Mouse (Mus musculus) frontal cortex, adult 2 months (tissue): ENCODE measurements around the gene Gal. TPM values are rescaled to one million over a fixed set of nuclear protein-coding genes. Genes with fewer than 3 reads are reported as not detected.
A peak's percentile ranks its signal among the peaks of the same experiment; 100 is the strongest.

Experiments
- DNase-seq, 2 experiments: peaks; one replicate each; pipeline ENCODE4 v3.0.0; 2022; ENCODE audit warnings: low spot score in 1 of 2; ENCODE audit errors: extremely low spot score in 1 of 2
- polyA plus RNA-seq: library from polyadenylated mRNA; depleted of rRNA; stranded (reverse); fragments of >200 nt; gene quantifications from 2 replicates; pipeline ENCODE4 v1.2.3, GENCODE M21; 2012

The Gal gene
- polyA plus RNA-seq, 1 experiment, result 8.7 TPM

DNA sequence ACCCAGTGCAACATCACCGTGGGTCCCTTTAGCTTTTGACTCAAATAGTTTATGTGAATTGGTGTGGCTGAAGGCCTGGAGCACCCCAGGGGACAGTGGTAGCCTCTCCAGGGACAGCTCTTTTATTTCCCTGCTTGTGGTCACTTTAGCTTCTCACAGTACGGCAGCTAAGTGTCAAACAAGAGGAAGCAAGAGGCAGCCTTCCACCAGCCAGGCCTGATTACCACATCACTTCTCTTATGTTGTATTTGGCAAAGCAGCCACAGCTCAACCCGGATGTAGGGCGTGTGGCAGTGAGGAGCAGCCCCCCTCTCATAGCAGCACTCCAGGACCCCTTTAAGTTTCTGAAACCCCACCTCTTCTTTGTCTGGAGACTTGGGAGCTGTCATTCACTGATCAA lies 8.6 kb upstream of the Gal start:
- DNase-seq, result no peak

DNA sequence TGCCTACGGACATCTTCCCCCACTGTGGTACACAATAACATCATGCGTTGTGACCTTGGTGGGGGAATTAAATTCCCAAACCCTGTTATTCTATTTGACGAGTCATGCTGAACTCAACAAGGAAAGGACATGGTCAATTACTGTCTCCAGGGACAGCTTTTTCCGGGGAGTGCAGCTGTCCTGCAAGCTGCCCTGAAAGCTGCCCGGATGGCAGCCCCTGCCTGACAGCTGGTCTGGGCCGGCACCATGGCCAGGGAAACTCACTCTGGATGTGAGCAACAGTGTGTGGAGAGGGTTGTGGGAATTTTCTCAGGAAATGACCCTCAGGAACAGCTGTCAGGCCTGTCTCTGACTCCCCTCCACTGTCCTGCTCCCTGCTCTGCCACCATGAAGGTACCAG lies 8.1 kb upstream of the Gal start:
- no peak for DNase-seq

GRCm38 (mm10) chr19:3419251-3419650 lies 4.9 kb upstream of the Gal start:
- DNase-seq, result peak; percentile 30 to 71

GRCm38 (mm10) chr19:3405531-3406281 lies 8.6 kb downstream of the Gal start:
- no peak for DNase-seq

DNA sequence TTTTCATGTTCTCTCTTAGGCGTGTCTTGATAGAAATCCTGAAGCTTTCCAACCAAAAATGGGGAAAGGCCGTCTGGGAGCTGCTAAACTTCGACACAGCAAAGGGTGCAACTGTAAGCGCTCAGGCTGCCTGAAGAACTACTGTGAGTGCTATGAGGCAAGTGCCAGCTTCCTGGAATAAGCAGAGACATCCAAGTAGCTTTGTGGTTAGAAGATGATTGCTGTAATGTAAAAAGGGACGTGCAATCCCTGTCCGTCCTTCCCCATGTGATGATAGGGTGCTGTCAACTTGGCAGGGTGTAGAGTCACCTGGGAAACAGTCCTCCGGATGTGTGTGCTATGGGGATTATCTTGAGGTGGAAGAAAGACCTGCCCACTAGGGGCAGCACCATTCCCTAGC lies 10.3 kb downstream of the Gal start:
- DNase-seq, result no peak

DNA sequence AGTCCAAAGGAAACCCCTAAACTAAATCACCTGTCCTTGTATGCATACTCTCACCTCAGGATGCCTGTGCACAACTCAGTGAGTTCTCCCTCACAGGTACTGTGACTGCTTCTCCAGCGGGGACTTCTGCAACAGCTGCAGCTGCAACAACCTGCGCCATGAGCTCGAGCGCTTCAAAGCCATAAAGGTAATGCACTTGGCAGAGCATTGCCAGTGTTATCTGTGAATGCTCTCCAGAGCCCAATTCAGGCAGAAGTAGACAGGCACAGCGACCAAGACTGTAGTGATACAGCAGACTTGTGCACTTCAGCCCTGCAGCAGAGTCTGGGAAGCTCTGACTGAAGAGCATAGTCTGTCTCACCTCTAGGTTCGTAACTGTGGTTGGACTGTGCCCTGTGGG lies 12.0 kb downstream of the Gal start:
- no peak for DNase-seq

GRCm38 (mm10) chr19:3401943-3402342 lies 12.4 kb downstream of the Gal start:
- DNase-seq, result no peak

GRCm38 (mm10) chr19:3401504-3401903 lies 12.8 kb downstream of the Gal start:
- no peak for DNase-seq

GRCm38 (mm10) chr19:3400057-3400456 lies 14.3 kb downstream of the Gal start:
- no peak for DNase-seq

- DNase-seq, result no peak
Observed at GRCm38 (mm10) chr19:3394216-3394615, 20.1 kb downstream of the Gal start.

- DNase-seq, result no peak
Observed at GRCm38 (mm10) chr19:3392384-3392783, 22.0 kb downstream of the Gal start.

- peak; percentile 61 to 88 for DNase-seq
Observed at GRCm38 (mm10) chr19:3389089-3389488, 25.3 kb downstream of the Gal start.

- DNase-seq, result peak; percentile 60 to 77
Observed at GRCm38 (mm10) chr19:3388629-3389057, 25.7 kb downstream of the Gal start, which contains the start of gene Tesmin. Gene Tesmin, plus strand, starts transcription at chr19:3388857.

GRCm38 (mm10) chr19:3388061-3388460 lies 26.3 kb downstream of the Gal start:
- DNase-seq, result no peak

DNA sequence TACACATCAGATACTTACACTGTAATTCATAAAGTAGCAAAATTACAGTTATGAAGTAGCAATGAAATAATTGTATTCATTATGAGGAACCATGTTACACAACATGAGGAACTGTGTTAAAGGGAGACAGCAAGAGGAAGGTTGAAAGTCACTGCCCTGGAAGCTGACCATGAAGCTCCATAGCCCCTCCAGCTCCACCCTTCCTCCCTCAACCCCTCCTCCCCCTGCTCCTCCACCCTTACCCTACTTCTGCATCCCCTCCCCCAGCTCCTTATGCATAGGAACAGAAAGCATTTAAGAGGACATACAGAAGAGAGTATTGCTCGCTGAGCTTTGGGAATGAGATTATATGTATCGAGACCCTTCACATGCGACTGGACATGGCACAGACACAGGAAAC lies 35.7 kb downstream of the Gal start:
- no peak for DNase-seq

- DNase-seq, result no peak
Observed at GRCm38 (mm10) chr19:3376966-3377715, 37.2 kb downstream of the Gal start.

GRCm38 (mm10) chr19:3375945-3376495 lies 38.3 kb downstream of the Gal start:
- no peak for DNase-seq

- no peak for DNase-seq
Observed at GRCm38 (mm10) chr19:3374028-3374427, 40.3 kb downstream of the Gal start.

DNA sequence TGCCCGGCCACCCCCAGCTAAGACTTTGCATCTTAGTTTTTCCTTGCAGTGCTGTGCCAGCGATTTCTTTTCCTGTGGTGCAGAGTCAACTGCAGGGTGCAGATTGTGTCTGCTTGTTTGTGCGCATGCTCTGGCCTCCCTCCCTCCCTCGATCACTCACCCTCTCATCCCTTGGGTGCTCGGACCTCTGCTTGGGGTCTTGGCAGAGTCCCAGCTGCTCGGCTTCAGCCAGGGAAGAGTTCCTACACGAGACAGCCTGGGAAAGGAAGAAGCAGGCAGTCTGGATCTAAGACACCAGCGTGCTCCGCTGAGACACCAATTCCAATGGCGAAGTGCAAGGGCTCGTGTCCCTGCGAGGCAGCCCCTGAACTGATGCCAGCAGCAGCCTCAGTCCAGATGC lies 41.0 kb downstream of the Gal start:
- no peak for DNase-seq

DNA sequence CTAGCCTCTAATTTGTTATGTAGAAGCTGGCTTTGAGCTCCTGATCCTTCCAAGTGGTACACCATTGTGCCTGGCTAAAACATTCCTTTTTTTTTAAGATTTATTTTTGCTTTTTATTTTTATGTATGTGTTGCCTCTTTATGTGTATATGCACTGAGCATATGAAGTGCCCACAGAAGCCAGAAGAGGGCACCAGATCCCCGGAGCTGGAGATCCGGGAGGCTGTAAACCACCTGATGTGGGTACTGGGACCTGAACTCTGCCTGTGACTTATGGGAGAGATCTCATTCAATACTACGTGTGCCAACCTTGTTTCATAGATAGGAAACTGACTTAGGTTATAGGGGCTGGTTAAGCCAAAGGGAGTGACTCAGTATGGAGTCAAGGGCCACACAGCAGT lies 46.1 kb downstream of the Gal start:
- DNase-seq, result no peak

GRCm38 (mm10) chr19:3365089-3365488 lies 49.3 kb downstream of the Gal start:
- no peak for DNase-seq

DNA sequence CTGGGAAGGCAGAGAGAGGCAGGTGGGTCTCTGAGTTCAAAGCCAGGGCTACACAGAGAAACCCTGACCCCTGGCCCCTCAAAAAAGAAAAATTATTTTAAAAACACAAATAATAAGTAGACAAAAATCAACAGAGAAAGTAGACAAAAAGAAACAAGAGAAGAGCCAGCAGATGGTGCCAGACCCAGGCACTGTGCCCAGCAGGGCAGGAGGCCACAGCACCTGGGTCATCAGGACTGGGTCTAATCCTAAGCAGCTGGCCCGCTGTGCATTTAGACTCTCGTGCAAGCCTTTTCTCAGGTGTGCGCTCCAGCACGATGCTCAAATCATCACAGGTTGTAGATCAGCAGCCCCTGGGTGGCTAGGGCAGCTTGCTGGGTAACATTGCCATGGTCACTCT lies 50.8 kb downstream of the Gal start:
- DNase-seq, result no peak
